Mouse (Mus musculus) spleen, adult 12 weeks (tissue): ENCODE results near the gene Map3k7.
"Not testable (repeated sequence)": the region's sequence is repeated elsewhere in the genome, so short reads cannot be mapped to it uniquely, and the experiment has no call there.

Source experiments
- DNase-seq: peaks from one replicate; pipeline ENCODE4 v3.0.0; 2022; ENCODE audit warnings: low spot score

Map3k7 gene

GRCm38 (mm10) chr4:31993386-31993785 lies 29.5 kb downstream of the Map3k7 start:
- DNase-seq = no peak

DNA sequence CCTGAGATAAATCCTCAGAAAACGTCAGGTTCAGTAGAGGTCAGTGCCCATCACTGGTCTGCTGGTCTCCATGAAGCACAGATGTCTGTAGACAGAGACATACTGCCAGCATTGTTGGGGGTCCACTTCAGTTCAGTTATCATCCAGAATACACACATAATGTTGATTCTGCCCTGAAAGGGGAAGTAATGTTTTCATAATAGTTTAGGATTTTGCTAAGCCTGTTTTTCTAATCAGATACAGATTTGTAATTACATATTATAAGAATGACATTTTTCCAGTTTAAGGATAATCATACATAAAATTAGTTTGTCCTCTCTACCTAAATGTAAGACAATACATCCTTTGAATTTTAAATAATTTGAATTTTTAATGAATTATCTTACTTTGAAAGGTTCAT lies 30.0 kb downstream of the Map3k7 start:
- DNase-seq = no peak

GRCm38 (mm10) chr4:32001498-32001897 lies 37.6 kb downstream of the Map3k7 start:
- DNase-seq = no peak

DNA sequence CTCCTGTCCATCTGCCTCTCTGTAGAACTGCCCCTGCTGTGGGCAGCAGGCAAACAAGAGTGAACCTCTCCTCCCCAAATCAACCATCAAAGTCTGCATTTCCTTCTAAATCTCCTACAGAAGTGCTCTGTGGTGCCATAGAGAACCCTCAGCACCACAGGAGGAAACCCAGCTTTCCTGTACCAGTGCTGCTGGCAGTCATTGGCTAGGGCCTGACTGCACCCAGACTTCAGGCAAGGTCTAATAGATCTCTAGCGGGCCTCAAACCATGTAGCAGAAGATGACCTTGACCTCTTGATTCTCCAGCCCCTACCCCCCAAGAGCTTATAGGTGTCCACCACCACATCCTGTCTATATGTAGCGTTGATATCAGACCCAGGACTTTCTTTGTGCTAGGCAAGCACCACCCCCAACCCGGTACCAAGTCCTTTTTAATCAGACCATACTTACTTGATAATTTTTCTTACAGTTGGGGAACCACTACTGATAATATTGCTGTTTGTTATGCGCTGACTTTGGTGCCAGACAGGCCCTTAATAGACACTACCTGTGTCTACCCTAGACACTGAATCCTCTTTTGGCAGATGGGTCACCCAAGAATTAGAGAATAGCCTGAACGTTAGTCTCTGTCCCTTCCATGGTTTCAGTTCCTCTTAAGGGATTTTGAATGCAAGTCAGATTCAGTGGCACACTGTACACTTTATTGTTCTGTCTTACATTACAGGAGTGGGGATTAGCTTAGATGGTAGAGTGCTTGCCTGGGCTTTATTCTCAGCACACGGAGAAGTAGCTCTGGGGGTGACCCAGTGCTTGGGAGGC lies 41.1 kb downstream of the Map3k7 start:
- DNase-seq = no peak

- DNase-seq = no peak
These were observed 43.3 kb downstream of the Map3k7 start for GRCm38 (mm10) chr4:32007174-32007573.

DNA sequence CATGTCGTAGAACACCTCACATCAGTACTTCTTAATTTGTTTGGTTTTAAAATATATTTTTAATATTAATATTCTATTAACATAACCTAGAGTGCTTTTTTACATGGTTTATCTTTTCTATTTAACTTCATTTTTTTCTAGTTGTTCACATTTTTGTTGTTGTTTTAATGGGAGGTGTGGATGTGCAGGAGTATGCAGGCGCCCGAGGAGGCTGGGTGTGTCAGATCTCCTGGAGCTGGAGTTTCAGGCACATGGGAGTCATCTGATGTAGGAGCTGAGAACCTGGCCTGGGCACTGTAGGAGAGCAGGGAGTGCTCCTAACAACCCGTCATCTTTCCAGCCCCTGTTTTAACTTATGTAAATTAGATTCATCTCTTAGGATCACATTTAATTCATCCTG lies 44.2 kb downstream of the Map3k7 start:
- DNase-seq = no peak

DNA sequence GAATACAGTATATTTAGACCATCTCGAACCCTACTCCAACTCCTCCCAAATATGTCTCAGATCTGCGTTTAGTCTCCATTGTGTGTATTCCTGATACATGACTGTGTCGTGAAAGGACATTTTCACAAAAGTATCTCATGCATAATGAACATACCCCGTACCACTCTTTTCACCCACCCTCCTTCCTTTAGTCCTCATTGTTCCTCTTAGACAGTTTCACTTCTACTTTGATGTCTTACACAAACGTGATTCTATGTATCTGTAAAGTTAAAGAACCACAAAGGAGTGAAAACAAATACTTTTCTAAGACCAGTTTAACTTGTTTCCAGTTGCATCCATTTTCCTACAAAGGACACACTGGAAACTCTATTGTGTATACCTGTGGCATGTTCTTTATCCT lies 46.9 kb downstream of the Map3k7 start:
- no peak for DNase-seq

DNA sequence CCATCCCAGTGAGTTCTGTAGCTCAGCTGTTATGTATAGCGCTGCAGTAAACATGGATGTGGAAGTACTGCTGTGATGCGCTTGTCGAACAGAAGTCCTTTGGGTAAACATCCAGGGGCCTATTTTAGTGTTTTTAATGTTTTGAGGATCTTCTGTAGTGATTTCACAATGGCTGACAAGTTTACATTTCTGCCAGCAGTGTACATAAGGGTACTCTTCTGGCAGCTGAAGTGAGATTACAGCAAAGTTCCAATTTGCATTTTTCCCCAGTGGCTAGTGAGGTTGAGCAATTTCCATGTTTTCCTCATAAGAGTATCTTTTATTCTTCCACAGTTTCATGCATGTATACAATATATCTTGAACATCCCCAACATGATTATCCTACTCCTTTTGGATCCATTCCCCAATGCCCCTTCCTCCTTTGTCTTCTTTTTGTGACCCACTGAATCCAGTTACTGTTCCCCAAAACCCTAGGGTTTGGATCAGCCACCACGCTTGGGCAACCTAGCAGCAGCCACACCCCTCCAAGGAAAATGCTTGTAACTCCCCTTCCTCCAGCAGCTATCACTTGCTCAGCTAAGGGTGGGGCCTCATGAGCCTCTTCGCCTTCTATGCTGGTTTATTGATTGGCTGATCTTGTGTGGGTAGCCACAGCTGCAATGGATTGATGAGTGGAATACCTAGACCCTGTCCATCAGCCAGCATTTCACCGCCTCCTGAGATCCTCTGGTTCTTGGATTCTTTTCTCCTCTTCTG lies 47.5 kb downstream of the Map3k7 start:
- no peak for DNase-seq

DNA sequence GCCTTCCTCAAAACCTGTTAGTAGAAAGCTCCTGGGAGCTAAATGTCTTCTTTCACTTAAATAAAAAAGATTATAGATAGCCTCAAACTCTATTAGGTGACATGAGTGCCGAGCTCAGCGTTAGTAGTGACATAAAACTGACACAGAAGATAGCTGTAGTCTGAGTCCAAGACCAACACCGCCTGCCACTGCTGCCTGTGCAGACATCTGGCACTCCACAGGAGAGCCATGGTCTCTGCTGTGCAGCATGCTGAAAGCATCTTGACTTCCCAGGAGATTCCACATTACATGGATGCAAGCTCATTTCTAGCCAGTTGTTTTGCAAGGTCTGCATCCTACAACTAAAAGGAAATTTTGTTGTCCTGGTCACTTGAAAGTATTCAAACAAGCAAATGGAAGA lies 57.2 kb downstream of the Map3k7 start:
- DNase-seq = no peak

GRCm38 (mm10) chr4:32022321-32022720 lies 58.4 kb downstream of the Map3k7 start:
- no peak for DNase-seq

DNA sequence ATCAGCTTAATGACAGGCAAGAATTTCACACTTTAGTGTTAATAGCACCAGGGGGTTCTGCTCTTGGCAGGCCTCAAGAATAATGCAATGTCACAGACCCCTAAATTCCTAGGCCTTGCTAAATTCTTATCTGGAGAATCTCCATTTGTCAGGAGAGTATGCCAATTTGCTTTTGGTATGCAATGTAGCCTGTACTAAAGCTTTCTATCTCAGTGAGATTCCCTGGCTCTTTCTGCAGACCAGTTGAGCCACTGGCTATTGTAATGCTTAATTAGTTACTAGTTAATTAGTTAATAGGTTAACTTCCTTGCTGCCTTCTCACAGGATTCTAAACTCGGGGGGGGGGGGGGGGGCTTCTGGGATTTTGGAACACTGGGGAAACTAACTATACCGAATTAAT lies 60.3 kb downstream of the Map3k7 start:
- DNase-seq = not testable (repeated sequence)

GRCm38 (mm10) chr4:32025105-32025504 lies 61.2 kb downstream of the Map3k7 start:
- no peak for DNase-seq

- no peak for DNase-seq
These were observed 63.2 kb downstream of the Map3k7 start for GRCm38 (mm10) chr4:32027094-32027493.

GRCm38 (mm10) chr4:32037267-32037666 lies 73.4 kb downstream of the Map3k7 start:
- no peak for DNase-seq

- no peak for DNase-seq
These were observed 78.0 kb downstream of the Map3k7 start for GRCm38 (mm10) chr4:32041741-32042452.

DNA sequence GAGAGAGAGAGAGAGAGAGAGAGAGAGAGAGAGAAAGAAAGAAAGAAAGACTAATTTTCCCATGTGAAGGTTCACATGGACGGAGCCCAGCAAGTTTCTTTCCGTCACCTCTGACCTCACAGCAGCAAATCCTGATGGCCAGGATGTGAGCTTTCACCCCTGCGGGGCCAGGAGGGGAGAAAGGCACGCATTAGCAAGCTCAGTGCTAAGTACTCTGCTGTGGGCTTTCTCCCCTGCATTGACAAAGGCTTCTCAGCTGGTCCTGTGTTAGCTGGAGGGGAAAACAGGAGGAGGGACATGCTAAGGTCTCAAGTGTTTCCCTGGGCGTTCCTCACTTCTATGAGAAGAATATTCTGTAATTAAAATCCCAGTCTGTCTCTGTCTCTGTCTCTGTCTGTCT lies 81.3 kb downstream of the Map3k7 start:
- no peak for DNase-seq

DNA sequence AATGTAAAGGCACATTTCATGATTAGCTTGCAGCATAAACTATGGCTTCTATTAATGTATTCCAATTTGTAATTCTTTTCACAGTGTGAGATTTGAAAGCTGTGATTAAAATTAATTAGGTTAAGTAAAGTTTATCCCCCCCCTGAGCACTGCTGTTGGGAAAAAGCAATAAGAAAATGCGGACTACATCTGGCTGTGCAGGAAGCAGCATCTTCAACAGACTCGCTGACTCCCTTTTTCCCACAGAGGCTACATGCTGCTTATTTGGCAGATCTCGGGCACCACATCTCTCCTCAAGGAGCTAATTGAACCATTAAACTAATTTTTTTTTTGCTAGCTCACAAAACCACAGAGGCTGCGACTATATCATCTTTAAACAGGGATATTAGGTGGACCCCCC lies 85.9 kb downstream of the Map3k7 start:
- no peak for DNase-seq

- no peak for DNase-seq
These were observed 89.3 kb downstream of the Map3k7 start for GRCm38 (mm10) chr4:32053171-32053570.

GRCm38 (mm10) chr4:32055151-32056052 lies 91.5 kb downstream of the Map3k7 start:
- DNase-seq = peak; percentile 16

GRCm38 (mm10) chr4:32056441-32056840 lies 92.5 kb downstream of the Map3k7 start:
- no peak for DNase-seq

DNA sequence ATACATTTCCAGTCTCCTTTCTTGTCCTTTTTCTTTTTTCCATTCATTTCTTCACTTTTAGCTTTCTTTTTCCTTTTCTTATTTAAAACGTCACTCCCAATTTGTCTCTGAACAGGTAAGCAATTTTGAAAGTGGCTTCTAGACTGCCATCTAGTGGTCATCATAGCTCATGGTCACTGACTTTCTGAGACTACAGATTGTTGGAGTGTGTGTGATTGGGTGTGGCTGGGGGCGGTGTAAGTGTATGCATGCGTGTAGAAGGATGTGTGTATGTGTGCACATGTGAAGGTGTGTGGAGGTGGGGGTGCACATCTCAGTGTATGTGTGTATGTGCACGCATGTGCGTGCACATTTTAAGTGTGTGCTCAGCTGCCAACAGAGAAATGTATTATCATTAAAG lies 93.2 kb downstream of the Map3k7 start:
- DNase-seq = no peak

DNA sequence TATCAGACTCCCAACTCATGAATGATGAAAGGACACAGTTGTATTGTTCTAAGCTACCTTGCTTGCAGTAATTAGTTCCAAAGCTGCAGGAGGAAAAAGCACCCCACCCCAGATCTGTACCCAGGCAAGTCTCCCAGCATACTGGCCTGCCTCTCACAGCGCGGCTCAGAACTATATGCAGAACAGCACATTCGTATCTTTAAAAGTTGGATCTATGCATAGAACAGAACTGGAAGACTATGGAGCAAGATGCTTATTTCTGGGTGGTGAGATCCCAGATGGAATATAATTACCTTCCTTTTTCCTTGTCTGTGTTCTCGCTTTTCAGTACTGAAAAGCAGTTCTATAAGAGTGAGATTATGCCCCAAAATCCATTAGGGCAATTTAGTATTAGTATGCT lies 96.8 kb downstream of the Map3k7 start:
- no peak for DNase-seq
